Mouse (Mus musculus) brain, embryonic 14.5 days (tissue): ENCODE results near the gene Arap1.

ENCODE experiments used
- CTCF ChIP-seq: fragments of 200-500 bp; IDR thresholded peaks from 2 replicates; pipeline ENCODE4 v1.5.1; 2012; ENCODE audit warnings: inconsistent platforms, mild to moderate bottlenecking, moderate library complexity, borderline replicate concordance; ENCODE audit not compliant: insufficient read depth, insufficient read length; ENCODE audit errors: extremely low read depth
- POLR2A ChIP-seq: fragments of 200-500 bp; IDR thresholded peaks from 2 replicates; pipeline ENCODE4 v1.6.1; 2012; ENCODE audit warnings: mild to moderate bottlenecking, inconsistent platforms, borderline replicate concordance; ENCODE audit not compliant: poor library complexity, insufficient read depth, insufficient read length, severe bottlenecking; ENCODE audit errors: extremely low read depth

DNA sequence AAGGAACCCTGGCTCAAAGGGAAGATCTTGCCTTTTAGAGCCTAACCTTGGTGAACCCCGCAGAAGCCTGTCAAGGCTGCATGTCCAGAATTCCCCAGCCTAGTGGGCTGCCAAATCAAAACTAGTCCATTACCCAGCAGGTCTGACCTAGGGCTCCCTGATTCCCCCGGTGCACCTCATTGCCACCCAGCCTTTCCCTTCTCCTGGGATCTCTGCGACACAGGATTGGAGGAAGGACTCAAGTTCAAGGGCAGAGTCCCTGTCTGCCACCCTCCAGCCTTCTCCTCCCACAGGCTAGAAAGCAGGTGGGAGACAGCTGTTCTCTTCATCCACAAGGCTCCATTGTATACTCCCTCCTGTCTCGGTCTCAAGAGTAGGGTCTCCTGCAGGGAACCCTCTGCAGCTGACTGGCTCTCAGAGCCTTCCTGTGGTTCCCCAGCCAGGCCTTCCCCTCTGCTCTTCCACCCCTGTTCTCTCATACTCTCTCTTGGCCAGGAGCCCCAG lies 110.5 kb downstream of the Arap1 start:
- TF ChIP-seq CTCF (no peak), POLR2A (no peak)
